Mouse (Mus musculus) liver, postnatal 0 days (tissue): ENCODE measurements around the gene Pp2d1. TPM values are rescaled to one million over a fixed set of nuclear protein-coding genes. Genes with fewer than 3 reads are reported as not detected.
A peak's percentile ranks its signal among the peaks of the same experiment; 100 is the strongest.
"Not testable (repeated sequence)": the region's sequence is repeated elsewhere in the genome, so short reads cannot be mapped to it uniquely, and the experiment has no call there.

ENCODE experiments used
- ATAC-seq: fragments of 200-750 bp; cut with Nextera tagmentation; 2 replicates; pipeline ENCODE4 v1.8.0; 2017; ENCODE audit warnings: mild to moderate bottlenecking, moderate library complexity
- DNase-seq: peaks from one replicate; pipeline ENCODE4 v3.0.0-alpha.2; 2016
- H3K27ac ChIP-seq: fragments of 300-500 bp; sonication (generic); 2 replicates; pipeline ENCODE4 v1.5.1; 2014; ENCODE audit warnings: antibody characterized with exemption, moderate library complexity, mild to moderate bottlenecking, low read depth
- H3K27me3 ChIP-seq: fragments of 300-500 bp; sonication (generic); 2 replicates; pipeline ENCODE4 v1.6.1; 2014; ENCODE audit warnings: low read length, control low read depth, mixed read lengths; ENCODE audit not compliant: insufficient read depth
- H3K36me3 ChIP-seq: fragments of 300-500 bp; sonication (generic); replicated peaks from 2 replicates; pipeline ENCODE4 v1.6.1; 2014; ENCODE audit warnings: mild to moderate bottlenecking, control low read depth, low read length, moderate library complexity, mixed read lengths; ENCODE audit not compliant: insufficient read depth
- H3K4me1 ChIP-seq: fragments of 300-500 bp; sonication (generic); 2 replicates; pipeline ENCODE4 v1.6.1; 2014; ENCODE audit warnings: antibody characterized with exemption, mild to moderate bottlenecking, control low read depth; ENCODE audit not compliant: insufficient read depth
- H3K4me2 ChIP-seq: fragments of 300-500 bp; sonication (generic); 2 replicates; pipeline ENCODE4 v1.6.1; 2014; ENCODE audit warnings: low read depth, mild to moderate bottlenecking, low read length, moderate library complexity, mixed read lengths
- H3K4me3 ChIP-seq: fragments of 300-500 bp; sonication (generic); 2 replicates; pipeline ENCODE4 v1.5.1; 2014; ENCODE audit warnings: low read depth, low read length
- H3K9ac ChIP-seq: fragments of 300-500 bp; sonication (generic); replicated peaks from 2 replicates; pipeline ENCODE4 v1.6.1; 2014; ENCODE audit warnings: mild to moderate bottlenecking, moderate library complexity
- H3K9me3 ChIP-seq: fragments of 300-500 bp; sonication (generic); 2 replicates; pipeline ENCODE4 v1.6.1; 2016; ENCODE audit warnings: mild to moderate bottlenecking, control low read depth, low read length, mixed read lengths
- CTCF ChIP-seq: sonication (generic); IDR thresholded peaks from 2 replicates; pipeline ENCODE4 v1.5.1; 2016; ENCODE audit warnings: antibody characterized with exemption, low read depth
- EP300 ChIP-seq: IDR thresholded peaks from 2 replicates; pipeline ENCODE4 v1.6.1; 2016; ENCODE audit warnings: antibody characterized with exemption, low read depth, mild to moderate bottlenecking
- whole genome bisulfite sequencing: fragments of 180-500 bp; shearing (Covaris S2); extraction: QIAGEN DNeasy Blood & Tissue Kit; methylation state at CpG from one replicate; pipeline ENCODE4 v1.1.7; 2014; ENCODE audit not compliant: insufficient replicate concordance; 5-methylcytosine and 5-hydroxymethylcytosine counted together
- polyA plus RNA-seq: library from polyadenylated mRNA; unstranded; fragments of >200 nt; fragmentation: Nextera tagmentation; extraction: Ambion mirVana; gene quantifications from 2 replicates; pipeline ENCODE4 v1.2.1, GENCODE M21; 2015

Gene Pp2d1
- polyA plus RNA-seq, 1 experiment from 2014 or later, result not detected

GRCm38 (mm10) chr17:53577151-53577550 is 37.9 kb upstream of the Pp2d1 start:
- H3K27ac ChIP-seq, result peak overlapping the region; percentile 85
- no peaks in the 10 kb centered on the region for H3K27me3 ChIP-seq
- WGBS, result 71% methylated on average over 2 of the region's 2 CpGs
- no peak overlapping the region for H3K9ac ChIP-seq
- H3K4me2 ChIP-seq, result no peak overlapping the region
- DNase-seq (no peak), ATAC-seq (no peak)
- H3K4me3 ChIP-seq, result no peak overlapping the region
- H3K9me3 ChIP-seq, result no peaks in the 10 kb centered on the region
- H3K36me3 ChIP-seq, result no peaks in the 10 kb centered on the region
- peaks cover 49% of the 10 kb centered on the region for H3K4me1 ChIP-seq
- TF ChIP-seq CTCF, result no peak
- no peak for TF ChIP-seq EP300

- no peaks in the 10 kb centered on the region for H3K27me3 ChIP-seq
- 41% methylated on average over 4 of the region's 4 CpGs for WGBS
- ATAC-seq, result no peak
- peaks cover 47% of the 10 kb centered on the region for H3K4me1 ChIP-seq
- DNase-seq, result no peak
- no peak overlapping the region for H3K4me3 ChIP-seq
- TF ChIP-seq EP300 (0 out of 2 replicates have a peak, but pooled peaks have one; percentile 17), CTCF (peak; percentile 50)
- no peaks in the 10 kb centered on the region for H3K36me3 ChIP-seq
- no peak overlapping the region for H3K4me2 ChIP-seq
- peak overlapping the region; percentile 66 for H3K27ac ChIP-seq
- no peak overlapping the region for H3K9ac ChIP-seq
- H3K9me3 ChIP-seq, result no peaks in the 10 kb centered on the region
Observed at GRCm38 (mm10) chr17:53573019-53573556, 33.8 kb upstream of the Pp2d1 start.

GRCm38 (mm10) chr17:53570932-53571331 is 31.7 kb upstream of the Pp2d1 start:
- H3K9me3 ChIP-seq, H3K36me3 ChIP-seq, DNase-seq, ATAC-seq, H3K27me3 ChIP-seq, H3K4me3 ChIP-seq, H3K9ac ChIP-seq: not testable (repeated sequence)
- H3K4me1 ChIP-seq, result peaks cover 35% of the 10 kb centered on the region
- 0 out of 2 replicates have a peak overlapping the region, but pooled peaks have one; percentile 98 for H3K27ac ChIP-seq
- 84% methylated on average over 5 of the region's 5 CpGs for WGBS
- peak overlapping the region; percentile 96 for H3K4me2 ChIP-seq

- no peaks in the 10 kb centered on the region for H3K9me3 ChIP-seq
- 4% methylated on average over 10 of the region's 10 CpGs for WGBS
- no peak for TF ChIP-seq CTCF
- TF ChIP-seq EP300, result no peak; the same call in 1 of the 2 replicates
- H3K9ac ChIP-seq, result peak overlapping the region; percentile 58; the same call in 1 of the 2 replicates
- H3K36me3 ChIP-seq, result no peaks in the 10 kb centered on the region
- DNase-seq, result peak; percentile 47
- no peaks in the 10 kb centered on the region for H3K27me3 ChIP-seq
- no peak for ATAC-seq
- peaks cover 35% of the 10 kb centered on the region for H3K4me1 ChIP-seq
- H3K4me3 ChIP-seq, result peak overlapping the region; percentile 96
- peak overlapping the region; percentile 96 for H3K4me2 ChIP-seq
- peak overlapping the region; percentile 98 for H3K27ac ChIP-seq
Observed at GRCm38 (mm10) chr17:53570361-53570875, 31.2 kb upstream of the Pp2d1 start.

- peak overlapping the region; percentile 98 for H3K27ac ChIP-seq
- peaks cover 35% of the 10 kb centered on the region for H3K4me1 ChIP-seq
- H3K4me3 ChIP-seq, result peak overlapping the region; percentile 96
- 11% methylated on average over 6 of the region's 6 CpGs for WGBS
- H3K27me3 ChIP-seq, result no peaks in the 10 kb centered on the region
- ATAC-seq (peak; percentile 16; the same call in 1 of the 2 replicates), DNase-seq (peak; percentile 86)
- no peaks in the 10 kb centered on the region for H3K36me3 ChIP-seq
- no peaks in the 10 kb centered on the region for H3K9me3 ChIP-seq
- peak overlapping the region; percentile 58 for H3K9ac ChIP-seq
- peak overlapping the region; percentile 96 for H3K4me2 ChIP-seq
- no peak for TF ChIP-seq CTCF
- peak; percentile 9; the same call in 1 of the 2 replicates for TF ChIP-seq EP300
Observed at GRCm38 (mm10) chr17:53569829-53570228, 30.6 kb upstream of the Pp2d1 start.

GRCm38 (mm10) chr17:53568734-53569386 is 29.6 kb upstream of the Pp2d1 start:
- peaks cover 35% of the 10 kb centered on the region for H3K4me1 ChIP-seq
- H3K27me3 ChIP-seq, result no peaks in the 10 kb centered on the region
- no peak for TF ChIP-seq CTCF
- no peak for TF ChIP-seq EP300
- H3K27ac ChIP-seq, result peak overlapping the region; percentile 98
- H3K4me2 ChIP-seq, result peak overlapping the region; percentile 96
- no peaks in the 10 kb centered on the region for H3K9me3 ChIP-seq
- peak overlapping the region; percentile 88 for H3K9ac ChIP-seq
- ATAC-seq, result no peak
- H3K36me3 ChIP-seq, result no peaks in the 10 kb centered on the region
- no peak for DNase-seq
- H3K4me3 ChIP-seq, result peak overlapping the region; percentile 96
- WGBS, result 32% methylated on average over 8 of the region's 8 CpGs
